Mouse (Mus musculus) midbrain, embryonic 16.5 days (tissue): ENCODE results near the gene Tspyl4. TPM values are rescaled to one million over a fixed set of nuclear protein-coding genes. Genes with fewer than 3 reads are reported as not detected.

Experiments used
- ATAC-seq: fragments of 200-750 bp; cut with Nextera tagmentation; 2 replicates; pipeline ENCODE4 v1.8.0; 2017; ENCODE audit warnings: moderate TSS enrichment
- H3K27ac ChIP-seq: fragments of 300-500 bp; sonication (generic); 2 replicates; pipeline ENCODE4 v1.5.1; 2014; ENCODE audit warnings: mild to moderate bottlenecking, low read length, mixed read lengths
- H3K27me3 ChIP-seq: fragments of 300-500 bp; sonication (generic); 2 replicates; pipeline ENCODE4 v1.6.1; 2014; ENCODE audit warnings: low read depth, low read length, mixed read lengths; ENCODE audit not compliant: control insufficient read depth, insufficient read depth
- H3K36me3 ChIP-seq: fragments of 300-500 bp; sonication (generic); 2 replicates; pipeline ENCODE4 v1.6.1; 2014; ENCODE audit warnings: mild to moderate bottlenecking, low read length, moderate library complexity, mixed read lengths; ENCODE audit not compliant: control insufficient read depth, insufficient read depth
- H3K4me1 ChIP-seq: fragments of 300-500 bp; sonication (generic); 2 replicates; pipeline ENCODE4 v1.6.1; 2014; ENCODE audit warnings: mild to moderate bottlenecking, low read length, mixed read lengths; ENCODE audit not compliant: control insufficient read depth, insufficient read depth
- H3K4me2 ChIP-seq: fragments of 300-500 bp; sonication (generic); 2 replicates; pipeline ENCODE4 v1.6.1; 2014; ENCODE audit warnings: mild to moderate bottlenecking, low read length, mixed read lengths
- H3K4me3 ChIP-seq: fragments of 300-500 bp; sonication (generic); 2 replicates; pipeline ENCODE4 v1.5.1; 2014; ENCODE audit warnings: low read depth, mild to moderate bottlenecking, low read length, moderate library complexity, mixed read lengths
- H3K9ac ChIP-seq: fragments of 300-500 bp; sonication (generic); 2 replicates; pipeline ENCODE4 v1.6.1; 2014; ENCODE audit warnings: low read depth, low read length, mixed read lengths
- H3K9me3 ChIP-seq: fragments of 300-500 bp; sonication (generic); replicated peaks from 2 replicates; pipeline ENCODE4 v1.6.1; 2014; ENCODE audit warnings: mild to moderate bottlenecking, low read length, mixed read lengths; ENCODE audit not compliant: control insufficient read depth, poor library complexity, severe bottlenecking
- WGBS: fragments of 180-500 bp; shearing (Covaris S2); extraction: QIAGEN DNeasy Blood & Tissue Kit; methylation state at CpG from one replicate; pipeline ENCODE4 v1.1.7; 2014; 5-methylcytosine and 5-hydroxymethylcytosine counted together
- polyA plus RNA-seq: library from polyadenylated mRNA; unstranded; fragments of >200 nt; fragmentation: Nextera tagmentation; extraction: Ambion mirVana; gene quantifications from 2 replicates; pipeline ENCODE4 v1.2.1, GENCODE M21; 2015

The Tspyl4 gene
- polyA plus RNA-seq, 1 experiment from 2014 or later = 423 TPM

GRCm38 (mm10) chr10:34281211-34281961 lies 15.9 kb upstream of the Tspyl4 start:
- WGBS = 16% methylated on average over 14 of the region's 14 CpGs
- peak; percentile 15 for ATAC-seq
- peaks cover 18% of the 10 kb centered on the region for H3K4me1 ChIP-seq

GRCm38 (mm10) chr10:34281962-34282388 lies 15.3 kb upstream of the Tspyl4 start, which contains the start of gene Tspyl1:
Tspyl1 (plus strand) TSS chr10:34282190.
- Histone ChIP-seq H3K9ac (peak within 1 kb of the TSS; percentile 97), H3K9me3 (no peaks in the 10 kb centered on the region), H3K4me3 (peak within 1 kb of the TSS; percentile 86), H3K27me3 (no peaks in the 10 kb centered on the region), H3K4me2 (peak within 1 kb of the TSS; percentile 79), H3K4me1 (peaks cover 18% of the 10 kb centered on the region), H3K27ac (peak within 1 kb of the TSS; percentile 81), H3K36me3 (no peaks in the 10 kb centered on the region)
- peak; percentile 98 for ATAC-seq
- under 1% methylated on average over 38 of the region's 38 CpGs for WGBS

More at GRCm38 (mm10) chr10:34281211-34281961, 15.9 kb upstream of the Tspyl4 start:
- Histone ChIP-seq H3K4me2 (peak overlapping the region; percentile 68), H3K4me3 (peak overlapping the region; percentile 86), H3K27ac (peak overlapping the region; percentile 81), H3K36me3 (no peaks in the 10 kb centered on the region), H3K9me3 (no peaks in the 10 kb centered on the region), H3K27me3 (no peaks in the 10 kb centered on the region), H3K9ac (peak overlapping the region; percentile 59)

GRCm38 (mm10) chr10:34282420-34283238 lies 14.6 kb upstream of the Tspyl4 start:
- Histone ChIP-seq H3K4me2 (peak overlapping the region; percentile 79), H3K36me3 (peaks cover 5% of the 10 kb centered on the region; the same call in 1 of the 2 replicates), H3K27ac (peak overlapping the region; percentile 81), H3K27me3 (no peaks in the 10 kb centered on the region), H3K9me3 (no peaks in the 10 kb centered on the region), H3K4me1 (peaks cover 18% of the 10 kb centered on the region), H3K4me3 (peak overlapping the region; percentile 86), H3K9ac (peak overlapping the region; percentile 97)
- peak; percentile 49 for ATAC-seq
- 3% methylated on average over 47 of the region's 47 CpGs for WGBS

GRCm38 (mm10) chr10:34296911-34297298 lies 337 bp upstream of the Tspyl4 start:
- peak overlapping the region; percentile 97 for H3K9ac ChIP-seq
- no peaks in the 10 kb centered on the region for H3K27me3 ChIP-seq
- H3K4me1 ChIP-seq = peaks cover 29% of the 10 kb centered on the region
- 3% methylated on average over 13 of the region's 13 CpGs for WGBS
- peak; percentile 50 for ATAC-seq
- H3K4me2 ChIP-seq = peak overlapping the region; percentile 97
- peak overlapping the region; percentile 98 for H3K27ac ChIP-seq
- no peaks in the 10 kb centered on the region for H3K9me3 ChIP-seq
- no peaks in the 10 kb centered on the region for H3K36me3 ChIP-seq
- peak overlapping the region; percentile 68 for H3K4me3 ChIP-seq

- Histone ChIP-seq H3K4me3 (peak overlapping the region; percentile 68), H3K36me3 (no peaks in the 10 kb centered on the region), H3K27ac (peak overlapping the region; percentile 98), H3K9me3 (no peaks in the 10 kb centered on the region), H3K4me2 (peak overlapping the region; percentile 97), H3K9ac (peak overlapping the region; percentile 97), H3K4me1 (peaks cover 32% of the 10 kb centered on the region), H3K27me3 (no peaks in the 10 kb centered on the region)
- peak; percentile 34 for ATAC-seq
- 44% methylated on average over 25 of the region's 25 CpGs for WGBS
Observed at GRCm38 (mm10) chr10:34297980-34298753, 925 bp downstream of the Tspyl4 start.

- H3K4me2 ChIP-seq = peak overlapping the region; percentile 97
- no peaks in the 10 kb centered on the region for H3K9me3 ChIP-seq
- H3K36me3 ChIP-seq = no peaks in the 10 kb centered on the region
- no peak for ATAC-seq
- peak overlapping the region; percentile 44 for H3K27ac ChIP-seq
- peak overlapping the region; percentile 97 for H3K9ac ChIP-seq
- H3K27me3 ChIP-seq = no peaks in the 10 kb centered on the region
- peaks cover 32% of the 10 kb centered on the region for H3K4me1 ChIP-seq
- 3% methylated on average over 5 of the region's 5 CpGs for whole genome bisulfite sequencing
- peak overlapping the region; percentile 68 for H3K4me3 ChIP-seq
Observed at GRCm38 (mm10) chr10:34300368-34300767, 3.1 kb downstream of the Tspyl4 start.

GRCm38 (mm10) chr10:34307070-34307469 lies 9.8 kb downstream of the Tspyl4 start:
- Histone ChIP-seq H3K36me3 (no peaks in the 10 kb centered on the region), H3K9me3 (no peaks in the 10 kb centered on the region), H3K27me3 (no peaks in the 10 kb centered on the region), H3K4me3 (no peak overlapping the region), H3K4me1 (peaks cover 2% of the 10 kb centered on the region; the same call in 1 of the 2 replicates), H3K9ac (no peak overlapping the region), H3K27ac (no peak overlapping the region), H3K4me2 (no peak overlapping the region)
- ATAC-seq = no peak

GRCm38 (mm10) chr10:34309915-34310685 lies 12.9 kb downstream of the Tspyl4 start:
- Histone ChIP-seq H3K9me3 (no peaks in the 10 kb centered on the region), H3K4me1 (no peaks in the 10 kb centered on the region), H3K4me3 (no peak overlapping the region), H3K27ac (no peak overlapping the region), H3K4me2 (no peak overlapping the region), H3K9ac (no peak overlapping the region), H3K36me3 (no peaks in the 10 kb centered on the region), H3K27me3 (no peaks in the 10 kb centered on the region)
- WGBS = 85% methylated on average over 9 of the region's 9 CpGs
- ATAC-seq = no peak
